Mouse (Mus musculus) MEL-GATA-1-ER (cell line): ENCODE results near the gene Rabif.
"Not testable (repeated sequence)": the region's sequence is repeated elsewhere in the genome, so short reads cannot be mapped to it uniquely, and the experiment has no call there.

Experiments
- DNase-seq: peaks from one replicate; pipeline ENCODE4 v3.0.0-alpha.2; 2012; ENCODE audit warnings: low read depth; ENCODE audit errors: extremely low read depth

Gene Rabif

DNA sequence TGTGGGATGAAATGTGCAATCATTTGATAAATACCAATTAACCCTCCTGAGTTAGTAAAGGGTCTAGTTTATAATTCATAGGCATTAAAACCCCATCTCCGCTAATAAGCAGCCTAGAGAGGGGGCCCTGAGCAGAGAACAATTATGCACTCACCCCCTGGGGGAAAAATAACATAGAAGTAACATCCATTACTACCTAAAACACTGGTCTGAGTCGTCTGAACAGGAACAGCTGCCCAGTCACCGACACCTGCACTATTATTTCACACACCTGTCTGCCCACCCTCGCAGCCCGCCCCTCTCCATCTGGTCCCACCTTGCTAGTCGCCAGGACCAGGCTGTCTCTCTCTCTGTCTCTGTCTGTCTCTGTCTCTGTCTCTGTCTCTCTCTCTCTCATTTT, 18.1 kb downstream of the Rabif start:
- no peak for DNase-seq

DNA sequence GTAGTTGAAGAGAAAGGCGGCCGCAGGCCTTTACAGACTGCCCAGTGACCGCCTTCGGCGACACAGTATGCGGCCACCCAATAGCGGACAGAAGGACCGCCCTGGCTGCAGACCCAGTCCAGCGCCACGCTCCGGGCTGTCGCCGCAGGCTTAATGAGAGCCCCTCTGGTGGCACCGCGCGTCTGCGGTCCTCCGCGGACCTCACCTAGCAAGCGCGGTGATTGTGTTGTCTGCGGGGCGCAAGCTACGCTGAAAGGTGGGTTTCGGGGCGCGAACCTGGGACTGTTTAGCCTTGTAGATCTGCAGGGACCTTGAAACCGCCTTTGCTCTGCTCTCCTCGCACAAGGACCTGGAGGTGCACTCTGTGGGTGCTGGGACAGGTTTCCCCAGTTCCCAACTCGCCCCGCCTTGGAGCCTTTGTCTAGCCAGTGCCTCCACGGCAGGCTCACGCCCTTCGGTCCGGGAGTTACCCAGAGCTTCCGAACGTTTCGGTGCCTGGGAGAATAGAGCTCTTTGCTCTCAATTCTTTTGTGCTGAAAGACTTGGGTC, 18.9 kb downstream of the Rabif start:
- DNase-seq = no peak

DNA sequence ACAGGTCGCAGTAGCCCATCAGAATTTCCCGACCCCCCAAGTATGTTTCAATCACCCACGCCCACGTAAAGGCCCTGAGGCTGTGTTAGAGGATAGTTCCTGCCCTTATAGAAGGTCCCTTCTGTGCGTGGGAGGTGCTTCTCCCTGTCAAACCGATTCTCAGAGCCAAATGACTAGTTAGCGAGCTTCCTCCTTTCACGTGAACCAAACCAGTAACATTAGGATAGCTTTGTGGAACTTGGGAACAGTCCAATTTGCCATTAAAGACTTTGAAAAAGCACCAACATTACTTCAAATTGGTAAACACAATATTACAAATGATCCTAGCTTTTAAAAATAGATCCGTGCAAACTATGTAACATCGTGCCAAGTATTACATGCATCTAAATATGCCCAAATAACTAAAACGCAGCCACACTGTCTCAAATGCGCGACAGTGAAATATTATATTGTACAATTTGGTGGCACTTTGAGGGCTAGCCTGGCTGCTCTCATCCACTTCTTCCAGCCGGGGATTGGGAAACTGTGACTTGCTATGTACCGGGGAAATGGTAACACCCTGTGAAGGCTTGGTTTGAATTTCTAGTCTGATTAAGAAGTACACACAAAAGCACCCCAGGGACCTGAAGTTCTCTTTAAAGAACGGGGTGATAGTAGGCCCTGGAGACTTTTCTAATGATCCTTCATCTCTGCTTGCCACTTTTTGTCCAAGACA, 19.6 kb downstream of the Rabif start:
- no peak for DNase-seq

DNA sequence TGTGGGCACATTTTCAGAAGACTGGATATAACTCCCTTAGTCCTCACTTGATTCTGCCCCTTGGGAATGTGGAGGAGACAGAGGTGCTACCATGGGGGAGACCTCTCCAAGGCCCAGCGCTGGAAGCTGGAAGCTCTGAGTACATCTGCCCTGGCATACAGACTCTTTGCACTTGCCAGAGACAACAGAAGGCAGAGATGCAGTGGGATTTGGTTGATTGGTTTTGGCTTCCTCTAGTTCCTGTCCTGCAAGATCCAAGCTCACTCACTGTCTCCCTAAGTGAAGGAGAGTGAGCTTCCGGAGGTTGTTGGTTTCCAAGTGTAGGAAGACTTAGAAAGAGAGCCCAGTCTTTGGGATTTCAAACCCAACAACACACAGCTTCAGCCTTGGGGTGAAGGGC, 21.4 kb downstream of the Rabif start:
- no peak for DNase-seq

DNA sequence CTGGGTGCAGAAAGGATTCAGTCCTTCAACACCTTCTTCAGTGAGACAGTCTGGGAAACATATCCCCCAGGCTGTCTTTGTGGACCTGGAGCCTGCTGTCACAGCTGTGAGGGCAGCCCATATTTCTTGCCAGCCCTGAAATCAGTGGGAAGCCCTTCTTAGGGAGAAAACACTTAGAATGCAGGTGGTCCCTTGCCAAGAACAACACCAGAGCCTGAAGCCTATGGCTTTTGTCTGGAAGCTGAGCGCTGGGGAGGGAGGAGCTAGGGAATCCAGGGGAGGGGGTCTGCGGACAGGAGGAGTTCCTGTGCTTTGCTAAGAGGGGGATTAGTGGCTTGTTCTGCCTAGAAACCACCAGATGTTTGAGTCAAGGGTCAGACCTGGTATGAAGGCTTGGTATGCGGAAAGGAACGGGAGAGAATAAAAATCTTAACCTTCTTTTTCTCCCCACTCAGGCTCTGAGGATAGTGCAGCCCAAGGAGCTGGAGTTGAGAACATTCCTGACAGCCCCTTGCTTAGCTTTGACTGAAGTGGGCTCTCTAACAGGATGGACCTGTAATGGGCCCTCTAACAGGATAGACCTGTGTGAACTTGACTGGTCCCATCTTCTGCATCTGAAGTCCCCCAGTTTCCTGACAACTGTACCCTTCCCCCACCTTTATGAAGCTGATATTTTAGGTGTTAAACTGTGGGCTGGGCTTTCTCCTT, 22.2 kb downstream of the Rabif start:
- DNase-seq = no peak

DNA sequence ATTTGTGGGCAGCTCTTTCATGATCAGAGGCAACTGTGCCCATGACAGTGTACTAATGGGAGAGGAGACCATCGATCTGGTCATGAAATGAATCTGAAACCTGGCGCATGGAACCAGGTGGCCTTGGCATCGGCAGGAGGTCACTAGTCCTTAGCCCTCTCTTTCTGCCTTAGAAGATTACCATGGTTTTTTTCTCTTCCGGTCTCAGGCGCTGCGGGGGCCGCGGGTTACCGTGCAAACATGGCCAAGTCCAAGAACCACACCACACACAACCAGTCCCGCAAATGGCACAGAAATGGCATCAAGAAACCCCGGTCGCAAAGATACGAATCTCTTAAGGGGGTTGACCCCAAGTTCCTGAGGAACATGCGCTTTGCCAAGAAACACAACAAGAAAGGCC, 23.4 kb downstream of the Rabif start:
- not testable (repeated sequence) for DNase-seq

DNA sequence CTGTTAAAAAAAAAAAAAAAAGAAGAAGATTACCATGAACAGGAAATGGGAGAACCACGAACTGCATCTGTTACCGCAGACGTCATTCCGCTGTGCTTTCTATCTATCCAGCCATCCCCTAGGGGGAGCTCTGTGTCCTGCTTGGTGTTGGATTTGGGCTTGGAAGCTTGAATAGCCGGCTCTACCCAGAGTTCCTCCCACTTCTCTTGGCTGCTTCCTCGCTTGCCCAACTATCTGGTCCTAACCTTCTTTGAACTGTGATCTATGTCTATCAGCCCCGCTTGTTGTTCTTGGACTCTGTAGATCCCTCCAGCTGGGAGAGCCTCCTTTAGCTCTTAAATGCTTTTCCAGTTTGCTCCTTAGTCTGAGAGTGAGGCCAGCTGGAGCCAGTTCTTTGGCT, 24.2 kb downstream of the Rabif start:
- DNase-seq = peak; percentile 90

DNA sequence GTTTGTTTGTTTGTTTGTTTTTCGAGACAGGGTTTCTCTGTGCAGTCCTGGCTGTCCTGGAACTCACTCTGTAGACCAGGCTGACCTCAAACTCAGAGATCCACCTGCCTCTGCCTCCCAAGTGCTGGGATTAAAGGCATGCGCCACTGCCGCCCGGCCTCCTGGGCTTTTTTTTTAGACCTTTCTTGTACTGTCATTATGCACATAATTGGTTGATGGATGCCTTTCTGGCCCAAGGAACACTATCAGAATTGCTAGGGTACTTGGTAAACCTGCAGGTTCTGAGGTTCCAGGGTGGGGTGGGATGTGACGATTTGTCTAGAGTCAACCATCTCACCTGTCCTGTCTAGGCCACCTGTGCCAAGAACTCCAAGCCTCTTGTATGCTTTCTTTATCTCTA, 24.8 kb downstream of the Rabif start:
- DNase-seq = not testable (repeated sequence)

DNA sequence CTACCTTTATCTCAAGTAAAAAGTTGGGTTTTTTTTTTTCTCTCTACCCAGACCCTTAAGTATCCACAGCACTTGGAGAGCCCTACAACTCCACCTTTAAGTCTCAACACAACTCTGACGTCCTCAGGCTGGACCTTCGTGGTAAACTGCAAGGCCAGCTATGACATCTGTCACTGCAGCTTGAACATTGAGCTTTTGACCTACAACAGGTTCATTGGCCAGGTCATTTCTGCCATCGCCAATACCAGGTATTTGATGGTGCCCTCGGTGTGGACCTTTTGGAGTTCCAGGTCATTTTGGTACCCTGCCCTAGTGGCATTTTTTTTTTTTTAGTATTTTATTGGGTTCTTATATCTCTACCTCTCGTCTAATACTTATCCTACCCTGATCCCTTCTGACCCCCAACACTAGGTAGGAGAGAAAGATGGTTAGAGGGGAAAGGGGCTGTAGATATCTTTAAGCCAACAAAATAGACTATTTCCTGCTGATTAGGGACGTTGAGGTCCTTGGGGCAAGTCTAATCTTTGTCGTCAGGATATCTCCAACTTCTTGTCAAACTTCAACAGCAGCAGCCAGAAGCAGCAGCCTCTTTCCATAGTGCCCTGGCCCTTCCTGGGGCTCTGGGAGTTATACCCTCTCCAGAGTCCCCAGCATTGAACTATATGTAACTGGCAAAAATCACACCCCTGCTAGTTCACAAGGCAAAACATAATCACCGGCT, 25.7 kb downstream of the Rabif start:
- DNase-seq = peak; percentile 42

DNA sequence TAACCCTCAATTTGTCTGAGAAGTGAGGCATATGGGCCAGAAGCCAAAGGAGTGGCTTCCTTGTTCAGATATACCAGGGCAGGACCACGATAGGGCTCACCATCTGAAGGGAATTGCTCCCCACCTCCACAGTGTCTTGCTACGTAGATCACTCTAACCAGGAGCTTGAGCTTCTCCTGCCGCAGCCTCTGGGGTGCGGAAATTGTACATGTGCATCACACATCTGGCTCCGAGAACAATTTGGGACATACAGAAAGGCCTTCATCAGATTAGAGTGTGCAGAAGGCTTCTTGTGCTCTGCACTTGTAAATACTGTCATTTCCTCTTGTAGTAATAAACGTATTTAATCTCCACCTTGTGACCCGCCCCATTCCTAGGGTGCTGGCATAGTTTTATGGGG, 26.7 kb downstream of the Rabif start:
- DNase-seq = peak; percentile 61

DNA sequence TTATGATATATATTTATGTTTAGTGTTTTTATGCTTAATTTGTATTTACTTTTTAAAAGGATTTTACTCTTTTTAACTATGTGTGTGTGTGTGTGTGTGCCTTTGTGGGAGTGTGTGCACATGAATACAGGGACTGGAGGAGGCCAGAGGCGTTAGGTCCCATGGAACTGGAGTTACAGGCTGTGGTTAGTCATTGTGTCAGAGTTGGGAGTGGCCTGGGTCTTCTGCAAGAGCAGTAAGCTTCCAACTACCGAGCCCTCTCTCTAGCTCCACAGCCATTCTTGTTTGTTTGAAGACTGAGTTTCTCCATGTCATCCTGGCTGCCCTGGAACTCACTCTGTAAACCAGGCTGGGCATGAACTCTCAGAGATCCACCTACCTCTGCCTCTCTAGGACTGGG, 27.9 kb downstream of the Rabif start:
- no peak for DNase-seq

DNA sequence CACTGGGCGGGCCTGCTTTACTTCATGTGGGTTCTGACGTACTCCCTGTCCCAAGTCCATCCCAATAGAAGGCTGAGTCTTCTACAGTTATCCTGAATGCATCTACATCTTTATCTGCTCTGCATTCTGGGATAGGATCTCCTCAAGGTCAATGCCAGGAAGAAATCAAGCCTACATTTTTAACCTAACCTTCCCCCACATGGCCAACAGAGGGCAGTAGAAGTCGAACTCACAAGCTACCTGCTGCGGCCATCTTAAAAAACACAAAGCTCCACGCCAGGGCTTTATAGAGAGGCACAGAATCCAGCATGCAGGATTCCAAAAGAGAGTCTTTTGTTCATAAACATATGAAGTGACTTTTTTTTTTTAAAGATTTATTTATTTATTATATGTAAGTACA, 30.0 kb downstream of the Rabif start:
- no peak for DNase-seq

DNA sequence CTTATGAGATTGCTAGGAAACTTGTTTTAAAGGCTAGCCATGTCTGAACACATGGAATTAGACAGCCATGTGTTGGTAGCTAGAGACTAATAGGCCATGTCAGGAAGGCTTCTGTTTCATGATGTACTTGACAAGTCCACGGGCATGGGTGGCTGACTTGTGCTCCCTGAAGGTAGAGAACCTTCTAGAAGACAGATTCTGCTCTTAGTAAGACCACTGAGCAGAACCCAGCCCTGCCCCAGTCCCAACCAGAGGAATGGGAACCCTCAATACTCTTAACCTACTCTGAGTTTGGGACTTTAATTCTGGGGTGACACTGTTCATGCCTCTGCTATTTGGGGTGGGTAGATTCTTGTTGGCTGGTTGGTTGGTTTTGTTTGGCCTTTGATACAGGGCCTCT, 30.6 kb downstream of the Rabif start:
- DNase-seq = no peak

DNA sequence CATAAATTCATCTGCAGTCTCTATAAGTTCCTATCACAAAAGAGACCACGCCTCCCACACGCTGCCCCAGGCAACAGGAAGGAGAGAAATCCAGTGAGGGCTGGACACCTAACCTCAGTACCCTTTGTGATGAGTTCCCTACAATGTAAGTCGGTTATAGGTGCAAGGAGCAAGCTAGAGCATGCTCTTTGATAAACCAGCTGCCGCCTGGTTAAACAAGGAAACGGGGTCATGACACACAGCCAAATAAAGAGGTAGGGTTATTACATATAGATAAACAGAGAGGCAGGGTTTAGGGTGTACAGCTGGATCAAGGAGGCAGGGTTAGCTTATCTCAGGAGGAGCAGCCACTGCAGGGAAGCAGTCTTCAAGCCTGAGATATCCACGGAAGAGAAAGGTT, 32.3 kb downstream of the Rabif start:
- peak; percentile 93 for DNase-seq

DNA sequence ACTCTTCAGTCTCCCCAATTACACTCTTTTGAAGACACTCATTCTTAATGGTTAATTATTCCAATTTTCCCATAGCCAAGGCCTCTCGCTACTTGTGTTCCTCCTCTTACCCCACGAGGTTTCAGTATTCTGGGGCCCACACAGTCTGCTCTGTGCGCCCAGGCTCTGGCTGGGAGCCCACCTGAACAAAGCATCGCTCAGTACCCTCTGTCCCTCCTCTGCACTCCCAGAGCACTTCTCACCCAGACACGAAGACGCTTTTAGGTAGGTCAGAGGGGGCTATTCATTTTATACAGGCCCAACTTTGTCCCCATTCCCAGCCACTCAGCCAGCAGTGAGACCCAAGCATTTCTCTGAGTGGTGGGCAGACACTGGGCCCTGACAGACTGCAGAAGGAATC, 36.2 kb downstream of the Rabif start:
- no peak for DNase-seq

DNA sequence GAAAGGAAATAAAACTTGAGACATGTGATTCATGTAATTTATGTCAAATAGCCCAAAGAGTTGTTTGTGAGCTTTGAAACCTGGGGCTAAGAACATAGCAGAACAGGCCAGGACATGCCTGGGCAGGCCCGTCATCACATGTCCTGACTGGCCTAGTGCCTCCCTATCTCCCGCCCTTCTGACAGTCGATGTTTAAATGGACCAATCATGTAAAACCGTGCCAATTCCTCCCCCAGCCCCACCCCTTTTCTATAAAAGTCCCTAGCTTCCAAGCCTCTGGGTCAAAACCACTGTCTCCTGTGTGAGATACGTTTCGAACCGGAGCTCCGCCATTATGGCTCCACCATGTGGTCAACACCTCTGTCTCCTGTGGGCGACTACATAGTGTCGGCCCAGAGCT, 39.3 kb downstream of the Rabif start:
- not testable (repeated sequence) for DNase-seq

DNA sequence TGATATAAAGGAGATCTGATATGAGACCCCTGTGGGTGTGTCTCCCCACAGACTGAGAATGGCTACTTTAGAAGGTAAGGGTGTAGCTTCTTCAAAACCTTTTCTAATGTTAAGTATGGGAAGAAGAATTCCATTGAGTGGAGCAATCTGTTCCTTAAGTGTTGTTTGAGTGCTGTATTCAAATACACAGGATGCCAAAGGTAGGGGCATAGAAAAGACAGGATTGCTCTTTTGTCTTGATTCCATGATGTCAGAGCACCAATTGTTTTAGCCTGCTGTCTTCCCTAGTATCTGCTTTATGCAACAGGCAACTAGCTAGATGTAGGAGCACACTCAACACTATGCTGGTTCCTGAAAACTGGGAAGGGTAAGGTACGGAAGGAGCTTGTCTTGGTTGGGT, 40.6 kb downstream of the Rabif start:
- no peak for DNase-seq

DNA sequence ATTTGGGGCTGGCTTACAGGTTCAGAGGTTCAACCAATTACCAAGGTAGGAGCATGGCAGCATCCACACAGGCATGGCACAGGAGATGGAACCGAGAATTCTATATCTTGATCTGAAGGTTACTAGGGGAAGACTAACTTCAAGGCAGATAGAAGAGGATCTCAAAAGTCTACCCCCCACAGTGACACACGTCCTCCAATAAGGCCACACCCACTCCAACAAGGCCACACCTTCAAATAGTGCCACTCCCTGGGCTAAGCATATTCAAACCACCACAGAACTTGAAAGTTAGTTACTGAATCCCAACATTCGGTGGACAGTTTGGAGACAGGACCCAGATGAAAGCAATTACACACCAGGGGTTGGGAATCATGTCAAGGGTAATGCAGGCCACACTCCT, 41.1 kb downstream of the Rabif start:
- DNase-seq = no peak

DNA sequence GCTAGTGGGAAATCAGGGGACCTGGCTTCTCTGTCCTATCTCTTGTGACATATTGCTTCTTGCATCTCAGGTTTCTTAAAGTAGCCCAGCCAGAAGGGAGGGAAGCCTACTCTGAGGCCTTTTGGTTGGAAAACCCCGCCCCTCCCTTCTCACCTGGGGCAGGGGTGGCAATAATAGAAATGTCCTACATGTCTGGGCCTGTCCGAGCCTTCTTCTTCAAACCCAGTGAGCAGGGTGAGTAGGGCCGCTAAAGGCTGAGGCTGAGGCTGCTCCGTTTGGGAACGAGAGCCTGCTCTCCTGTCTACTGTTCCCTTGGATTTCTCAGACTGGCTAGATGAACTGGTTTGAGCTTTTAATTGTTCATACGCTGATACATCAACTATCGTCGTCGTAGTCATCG, 46.2 kb downstream of the Rabif start:
- DNase-seq = no peak

DNA sequence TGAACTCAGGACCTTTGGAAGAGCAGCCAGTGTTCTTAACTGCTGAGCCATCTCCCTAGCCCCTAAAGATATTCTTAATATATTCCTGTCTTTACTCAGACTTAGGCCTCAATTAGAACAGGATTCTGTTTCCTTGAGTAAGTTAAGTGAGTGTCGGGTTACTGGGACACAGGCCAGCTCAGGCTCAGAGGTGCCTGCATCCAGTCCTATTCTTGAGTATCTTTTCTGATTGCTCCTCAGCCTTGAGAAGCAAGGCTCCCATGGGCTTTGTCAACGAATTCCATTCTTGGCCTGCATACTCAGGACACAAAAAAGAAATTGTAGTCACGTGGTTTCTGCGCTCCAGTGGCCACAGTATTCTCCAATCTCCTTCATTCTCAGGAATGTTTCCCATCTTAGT, 53.8 kb downstream of the Rabif start:
- DNase-seq = no peak

DNA sequence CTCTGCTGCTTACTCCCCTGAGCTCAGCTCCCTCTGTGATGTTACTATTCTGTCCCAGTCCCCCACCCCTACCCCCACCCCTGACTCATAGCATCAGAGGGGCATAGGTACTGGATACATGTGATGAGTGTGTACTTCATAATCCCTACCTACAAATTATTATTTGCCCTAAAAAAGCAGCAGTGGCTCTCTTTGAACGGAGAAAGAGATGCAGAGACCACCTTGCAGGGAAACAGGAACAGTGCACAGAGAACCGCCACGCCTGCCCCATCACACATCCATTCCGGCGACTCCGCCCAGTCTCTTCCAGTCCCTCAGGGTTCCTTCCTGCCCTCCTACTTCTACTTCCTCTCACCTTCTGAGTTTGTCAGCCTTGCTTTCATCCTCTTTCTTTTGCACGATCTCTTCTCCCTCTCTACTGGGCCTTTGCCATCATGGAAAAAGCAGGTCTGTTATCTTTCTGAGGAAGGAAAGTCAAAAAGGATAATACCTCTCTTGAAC, 55.2 kb downstream of the Rabif start, which contains the start of gene Mgat4e:
TSS of gene Mgat4e (minus strand) at position 51 of the 501 bp plus-strand sequence.
- DNase-seq = no peak

DNA sequence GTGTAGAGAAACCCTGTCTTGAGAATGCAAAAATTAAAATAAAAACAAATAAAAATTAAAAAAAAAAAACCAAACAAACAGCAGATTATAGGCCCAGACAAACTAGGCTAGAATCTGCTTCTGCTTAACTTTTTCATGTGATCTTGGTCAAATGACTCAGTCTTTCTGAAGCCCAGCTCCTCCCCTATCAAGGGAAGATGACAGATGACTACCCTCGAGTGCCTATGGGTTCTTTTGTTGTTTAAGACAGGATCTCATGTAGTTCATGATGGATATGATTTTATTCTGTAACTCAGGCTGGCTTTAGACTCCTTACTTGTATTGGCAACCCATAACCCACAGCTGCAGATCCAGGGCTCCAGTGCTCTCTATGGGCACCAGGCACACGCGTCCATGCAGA, 57.4 kb downstream of the Rabif start:
- DNase-seq = no peak
